Mouse (Mus musculus): Measurements from ENCODE around the gene Slc16a3. TPM values are rescaled to one million over a fixed set of nuclear protein-coding genes. Genes with fewer than 3 reads are reported as not detected.
A peak's percentile ranks its signal among the peaks of the same experiment; 100 is the strongest.

Slc16a3 gene
- polyA plus RNA-seq, 1 experiment = 9.7 TPM

GRCm38 (mm10) chr11:120990126-120990781 lies 42.0 kb downstream of the Slc16a3 start:
- peak overlapping the region; percentile 83 for H3K4me2 ChIP-seq (ENCODE audit: low read depth)

GRCm38 (mm10) chr11:120990951-120991526 lies 42.8 kb downstream of the Slc16a3 start, which contains the start of gene Csnk1d:
Csnk1d (minus strand) TSS chr11:120991330.
- H3K4me2 ChIP-seq (ENCODE audit: low read depth) = peak within 1 kb of the TSS; percentile 83
- H3K27me3 ChIP-seq (ENCODE audit: control insufficient read depth, insufficient read depth, insufficient read length) = no peaks in the 10 kb centered on the region
- peak within 1 kb of the TSS; percentile 67 for H3K4me3 ChIP-seq
- H3K36me3 ChIP-seq (ENCODE audit: control insufficient read depth, insufficient read depth) = peaks cover 1% of the 10 kb centered on the region
- peak; percentile 51 for TF ChIP-seq POLR2AphosphoS2 (IDR thresholded peaks at IDR 0.05; ENCODE audit: insufficient read length, low read depth)
- peak; percentile 68 for TF ChIP-seq POLR2A (IDR thresholded peaks at IDR 0.05; ENCODE audit: insufficient read length, low read depth)
- TF ChIP-seq E2F4 (IDR thresholded peaks at IDR 0.05; ENCODE audit: insufficient read depth) = no peak
- peaks cover 44% of the 10 kb centered on the region for H3K79me2 ChIP-seq (ENCODE audit: control insufficient read depth, insufficient read depth)
- peak within 1 kb of the TSS; percentile 61 for H3ac ChIP-seq (ENCODE audit: control insufficient read depth, insufficient read length)

More at GRCm38 (mm10) chr11:120990126-120990781, 42.0 kb downstream of the Slc16a3 start:
- H3K4me3 ChIP-seq = peak overlapping the region; percentile 67
- peaks cover 51% of the 10 kb centered on the region for H3K79me2 ChIP-seq (ENCODE audit: control insufficient read depth, insufficient read depth)
- H3K27me3 ChIP-seq (ENCODE audit: control insufficient read depth, insufficient read depth, insufficient read length) = no peaks in the 10 kb centered on the region
- H3ac ChIP-seq (ENCODE audit: control insufficient read depth, insufficient read length) = peak overlapping the region; percentile 61
- no peak for TF ChIP-seq MYOG (IDR thresholded peaks at IDR 0.05; ENCODE audit: control insufficient read depth in 1 of 3, insufficient read depth in 1 of 3, insufficient read length in 2 of 3, low read depth in 2 of 3)
- no peak for TF ChIP-seq TCF12 (IDR thresholded peaks at IDR 0.05; ENCODE audit: insufficient read depth, poor library complexity, severe bottlenecking)
- TF ChIP-seq USF1 (IDR thresholded peaks at IDR 0.05; ENCODE audit: low read depth) = no peak
- no peak for TF ChIP-seq MAX (IDR thresholded peaks at IDR 0.05; ENCODE audit: low read depth)
- TF ChIP-seq E2F4 (IDR thresholded peaks at IDR 0.05; ENCODE audit: insufficient read depth) = no peak
- TF ChIP-seq REST (IDR thresholded peaks at IDR 0.05; ENCODE audit: insufficient read depth, insufficient read length) = no peak
- H3K36me3 ChIP-seq (ENCODE audit: control insufficient read depth, insufficient read depth) = peaks cover 4% of the 10 kb centered on the region

- TF ChIP-seq POLR2AphosphoS2 (IDR thresholded peaks at IDR 0.05; ENCODE audit: insufficient read length, low read depth) (no peak), POLR2A (IDR thresholded peaks at IDR 0.05; ENCODE audit: insufficient read length, low read depth) (no peak)
- H3K79me2 ChIP-seq (ENCODE audit: control insufficient read depth, insufficient read depth) = peaks cover 36% of the 10 kb centered on the region
- H3ac ChIP-seq (ENCODE audit: control insufficient read depth, insufficient read length) = no peak overlapping the region
- H3K4me3 ChIP-seq = peak overlapping the region; percentile 67
- no peaks in the 10 kb centered on the region for H3K36me3 ChIP-seq (ENCODE audit: control insufficient read depth, insufficient read depth)
- no peaks in the 10 kb centered on the region for H3K27me3 ChIP-seq (ENCODE audit: control insufficient read depth, insufficient read depth, insufficient read length)
- peak overlapping the region; percentile 82 for H3K4me2 ChIP-seq (ENCODE audit: low read depth)
Measured at GRCm38 (mm10) chr11:120991791-120992190, 43.5 kb downstream of the Slc16a3 start.

- Histone ChIP-seq H3K79me2 (ENCODE audit: control insufficient read depth, insufficient read depth) (peaks cover 23% of the 10 kb centered on the region), H3K36me3 (ENCODE audit: control insufficient read depth, insufficient read depth) (no peaks in the 10 kb centered on the region), H3K27me3 (ENCODE audit: control insufficient read depth, insufficient read depth, insufficient read length) (no peaks in the 10 kb centered on the region), H3ac (ENCODE audit: control insufficient read depth, insufficient read length) (no peak overlapping the region), H3K4me2 (ENCODE audit: low read depth) (no peak overlapping the region), H3K4me3 (no peak overlapping the region)
- TF ChIP-seq MYOG (IDR thresholded peaks at IDR 0.05; ENCODE audit: control insufficient read depth in 1 of 3, insufficient read depth in 1 of 3, insufficient read length in 2 of 3, low read depth in 2 of 3) = no peak
- no peak for TF ChIP-seq USF1 (IDR thresholded peaks at IDR 0.05; ENCODE audit: low read depth)
Measured at GRCm38 (mm10) chr11:120993080-120993479, 44.8 kb downstream of the Slc16a3 start.

- H3K4me3 ChIP-seq = no peak overlapping the region
- H3ac ChIP-seq (ENCODE audit: control insufficient read depth, insufficient read length) = no peak overlapping the region
- no peak overlapping the region for H3K4me2 ChIP-seq (ENCODE audit: low read depth)
- TF ChIP-seq TCF12 (IDR thresholded peaks at IDR 0.05; ENCODE audit: insufficient read depth, poor library complexity, severe bottlenecking) = no peak
- H3K36me3 ChIP-seq (ENCODE audit: control insufficient read depth, insufficient read depth) = no peaks in the 10 kb centered on the region
- peaks cover 18% of the 10 kb centered on the region for H3K79me2 ChIP-seq (ENCODE audit: control insufficient read depth, insufficient read depth)
- H3K27me3 ChIP-seq (ENCODE audit: control insufficient read depth, insufficient read depth, insufficient read length) = no peaks in the 10 kb centered on the region
Measured at GRCm38 (mm10) chr11:120993586-120993985, 45.3 kb downstream of the Slc16a3 start.

GRCm38 (mm10) chr11:120994741-120995140 lies 46.5 kb downstream of the Slc16a3 start:
- H3K79me2 ChIP-seq (ENCODE audit: control insufficient read depth, insufficient read depth) = peaks cover 7% of the 10 kb centered on the region
- no peaks in the 10 kb centered on the region for H3K36me3 ChIP-seq (ENCODE audit: control insufficient read depth, insufficient read depth)
- no peak overlapping the region for H3K4me2 ChIP-seq (ENCODE audit: low read depth)

GRCm38 (mm10) chr11:121001966-121002365 lies 53.7 kb downstream of the Slc16a3 start:
- Histone ChIP-seq H3ac (ENCODE audit: control insufficient read depth, insufficient read length) (no peak overlapping the region), H3K79me2 (ENCODE audit: control insufficient read depth, insufficient read depth) (no peaks in the 10 kb centered on the region), H3K27me3 (ENCODE audit: control insufficient read depth, insufficient read depth, insufficient read length) (no peaks in the 10 kb centered on the region), H3K4me2 (ENCODE audit: low read depth) (no peak overlapping the region), H3K4me3 (no peak overlapping the region), H3K36me3 (ENCODE audit: control insufficient read depth, insufficient read depth) (no peaks in the 10 kb centered on the region)
- TF ChIP-seq USF1 (IDR thresholded peaks at IDR 0.05; ENCODE audit: low read depth) = no peak
- no peak for TF ChIP-seq TCF12 (IDR thresholded peaks at IDR 0.05; ENCODE audit: insufficient read depth, poor library complexity, severe bottlenecking)
- TF ChIP-seq CEBPB (IDR thresholded peaks at IDR 0.05; ENCODE audit: insufficient read depth, poor library complexity, severe bottlenecking) = no peak
- TF ChIP-seq SRF (IDR thresholded peaks at IDR 0.05; ENCODE audit: control insufficient read depth, insufficient read length, low read depth) = no peak
- no peak for TF ChIP-seq REST (IDR thresholded peaks at IDR 0.05; ENCODE audit: insufficient read depth, insufficient read length)
- no peak for TF ChIP-seq MYOG (IDR thresholded peaks at IDR 0.05; ENCODE audit: control insufficient read depth in 1 of 3, insufficient read depth in 1 of 3, insufficient read length in 2 of 3, low read depth in 2 of 3)
- no peak for TF ChIP-seq POLR2A (IDR thresholded peaks at IDR 0.05; ENCODE audit: insufficient read length, low read depth)
- no peak for TF ChIP-seq MYOD1 (IDR thresholded peaks at IDR 0.05; ENCODE audit: control insufficient read depth in 1 of 3, insufficient read length in 2 of 3, low read depth in 2 of 3)
- TF ChIP-seq TCF3 (IDR thresholded peaks at IDR 0.05; ENCODE audit: insufficient read length, low read depth) = no peak
- TF ChIP-seq POLR2AphosphoS2 (IDR thresholded peaks at IDR 0.05; ENCODE audit: insufficient read length, low read depth) = no peak
- TF ChIP-seq MAX (IDR thresholded peaks at IDR 0.05; ENCODE audit: low read depth) = no peak
- no peak for TF ChIP-seq E2F4 (IDR thresholded peaks at IDR 0.05; ENCODE audit: insufficient read depth)

More at GRCm38 (mm10) chr11:120994741-120995140, 46.5 kb downstream of the Slc16a3 start:
- Histone ChIP-seq H3ac (ENCODE audit: control insufficient read depth, insufficient read length) (no peak overlapping the region), H3K4me3 (no peak overlapping the region), H3K27me3 (ENCODE audit: control insufficient read depth, insufficient read depth, insufficient read length) (no peaks in the 10 kb centered on the region)
- TF ChIP-seq MYOG (IDR thresholded peaks at IDR 0.05; ENCODE audit: control insufficient read depth in 1 of 3, insufficient read depth in 1 of 3, insufficient read length in 2 of 3, low read depth in 2 of 3) (no peak), MYOD1 (IDR thresholded peaks at IDR 0.05; ENCODE audit: control insufficient read depth in 1 of 3, insufficient read length in 2 of 3, low read depth in 2 of 3) (no peak)
